Mouse (Mus musculus): ENCODE results near the gene Epn2.
A peak's percentile ranks its signal among the peaks of the same experiment; 100 is the strongest.

Gene Epn2

GRCm38 (mm10) chr11:61540642-61541041, 38.8 kb downstream of the Epn2 start:
- no peak for DNase-seq (ENCODE audit: low read depth)

- no peak for DNase-seq (ENCODE audit: low read depth)
Measured at GRCm38 (mm10) chr11:61537362-61537761, 42.1 kb downstream of the Epn2 start.

DNA sequence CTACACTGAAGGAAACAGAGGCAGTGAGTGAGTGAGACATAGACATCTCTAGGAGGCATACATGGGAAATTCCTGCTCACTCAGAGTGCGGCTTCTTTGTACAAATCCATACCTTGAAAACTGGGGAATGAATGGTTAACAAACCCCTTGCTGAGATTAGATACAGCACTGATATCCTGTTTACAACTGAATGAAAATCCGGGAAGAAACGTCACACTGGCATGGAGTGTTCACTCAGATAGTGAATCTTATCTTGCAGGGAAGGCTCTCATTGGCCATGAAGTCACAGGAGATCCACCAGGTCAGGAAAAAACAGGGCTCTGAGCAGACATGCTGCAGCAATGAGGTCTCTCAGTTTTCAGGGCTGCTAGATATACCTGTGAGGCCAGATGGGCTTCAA, 42.5 kb downstream of the Epn2 start:
- DNase-seq (ENCODE audit: low read depth) = no peak

DNA sequence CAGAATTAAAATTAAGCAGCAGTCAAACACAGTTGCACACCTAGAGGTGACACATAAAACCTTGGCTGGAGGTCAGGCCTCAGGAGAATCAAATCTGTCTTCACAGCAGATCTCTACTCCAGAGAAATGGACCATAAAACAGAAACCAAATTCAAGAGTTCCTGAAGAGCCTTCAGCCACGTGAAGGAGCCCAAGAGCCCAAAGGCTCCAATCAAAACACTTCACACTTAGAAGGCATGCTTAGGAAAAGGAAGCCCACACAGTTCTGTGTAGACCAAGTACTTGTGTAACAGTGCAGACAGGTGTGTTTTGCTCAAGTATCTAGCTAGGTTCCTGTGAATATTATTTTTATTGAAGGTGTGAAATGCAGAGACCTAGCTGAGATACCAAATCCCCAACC, 44.0 kb downstream of the Epn2 start:
- DNase-seq (ENCODE audit: low read depth) = no peak

DNA sequence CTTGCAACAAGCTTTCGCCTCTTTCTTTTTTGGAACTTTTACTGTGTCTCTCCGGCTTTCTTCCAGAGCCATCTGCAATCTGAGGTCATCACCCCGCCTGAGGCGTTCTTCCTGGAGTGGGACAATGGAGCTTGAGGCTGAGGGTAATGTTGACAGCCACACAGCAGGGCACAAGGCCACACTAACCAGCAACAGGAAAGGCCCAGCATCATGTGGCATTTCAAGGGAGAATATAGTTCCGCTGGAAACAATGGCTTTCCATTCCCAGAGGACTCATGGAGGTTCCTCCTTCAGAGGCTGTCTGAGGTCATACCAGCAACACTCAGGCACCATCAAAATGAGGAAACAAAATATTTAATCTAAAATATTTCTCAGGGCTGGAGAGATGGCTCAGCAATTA, 45.9 kb downstream of the Epn2 start:
- DNase-seq (ENCODE audit: low read depth) = no peak

DNA sequence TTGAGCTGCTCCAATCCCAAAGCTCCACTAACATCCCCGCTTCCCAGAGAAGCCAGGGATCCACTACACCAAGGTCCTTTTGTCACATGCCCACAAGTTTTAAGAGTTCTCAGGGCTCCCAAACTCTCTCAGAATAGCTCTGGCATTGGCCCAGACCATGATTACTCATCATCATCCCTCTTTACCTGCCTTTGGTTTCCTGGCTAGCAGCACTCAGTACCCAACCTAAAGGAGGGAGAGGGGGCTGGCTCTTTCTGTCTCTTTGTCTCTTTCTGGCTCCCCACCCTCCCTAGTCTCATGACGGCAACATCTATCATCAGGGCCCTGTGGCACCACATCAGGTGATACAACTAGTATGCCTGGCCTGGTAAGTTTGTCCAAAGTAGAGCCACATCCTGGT, 46.7 kb downstream of the Epn2 start:
- no peak for DNase-seq (ENCODE audit: low read depth)

DNA sequence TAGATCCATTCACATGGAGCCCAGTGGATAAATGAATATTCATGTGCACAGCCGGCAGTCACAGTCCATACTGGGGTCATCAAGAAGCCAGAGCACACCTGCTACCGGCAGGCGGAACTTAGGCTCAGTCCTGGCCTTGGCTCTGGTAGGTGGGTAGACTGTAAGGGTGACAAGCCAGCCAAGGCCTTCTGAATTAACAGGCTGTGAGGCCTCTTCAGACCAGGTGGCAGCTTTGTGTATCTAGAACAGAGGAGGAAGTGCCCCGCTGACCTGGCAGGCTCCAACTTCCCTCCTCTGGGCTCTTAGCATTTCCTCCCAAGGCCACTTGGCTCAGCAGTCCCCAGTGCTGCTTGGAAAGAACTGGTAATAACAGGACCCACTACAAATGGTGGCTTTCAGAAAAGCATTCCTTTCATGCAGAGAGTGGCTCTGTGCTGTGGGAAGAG, 50.2 kb downstream of the Epn2 start:
- no peak for DNase-seq (ENCODE audit: low read depth)

DNA sequence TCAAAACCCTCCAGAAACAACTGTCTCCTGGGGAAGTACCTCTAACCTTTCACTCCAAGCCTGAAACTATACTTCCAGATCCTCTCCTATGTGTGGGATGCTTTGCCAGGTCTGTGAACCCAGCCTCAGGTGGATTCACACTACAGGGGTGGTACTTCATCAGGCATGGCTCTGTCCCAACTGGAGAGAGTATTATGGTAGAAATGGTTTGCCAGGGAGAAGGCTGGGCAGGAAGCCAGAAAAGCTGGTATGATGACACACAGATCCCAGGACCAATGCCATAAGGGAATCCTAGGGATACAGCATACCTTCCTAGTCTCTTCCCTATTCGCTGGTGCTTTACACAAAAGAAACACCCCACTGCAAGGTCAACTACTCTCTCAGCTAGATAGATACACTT, 52.6 kb downstream of the Epn2 start:
- DNase-seq (ENCODE audit: low read depth) = no peak

DNA sequence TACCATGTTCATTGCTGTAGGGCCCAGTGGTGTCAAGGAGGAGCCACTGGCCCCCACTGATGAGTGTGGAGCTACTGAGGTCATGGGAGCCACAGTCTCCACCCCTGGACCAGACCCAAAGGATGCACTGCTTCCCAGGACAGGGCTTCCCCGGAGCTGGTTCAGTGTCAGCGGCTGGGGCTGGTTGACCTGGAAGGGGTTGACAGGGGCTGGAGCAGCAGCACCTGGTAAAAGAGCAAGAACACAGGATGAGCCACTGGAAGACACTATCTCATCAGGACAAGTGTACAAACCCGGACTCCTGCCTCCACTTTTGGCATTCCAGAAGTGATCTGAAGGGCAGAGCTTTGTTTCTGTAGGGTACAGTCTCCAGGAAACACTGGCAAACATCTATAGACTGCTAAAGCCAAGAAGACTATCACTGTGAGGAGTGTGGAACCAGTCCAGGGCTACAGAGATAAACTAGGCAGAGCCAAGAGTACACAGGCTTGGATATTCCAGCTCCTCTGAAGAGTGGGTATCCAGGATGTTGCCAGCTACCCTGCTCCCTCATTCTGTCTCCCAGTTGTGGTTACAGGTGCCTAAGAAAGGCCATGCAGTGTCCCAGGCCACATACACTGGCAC, 59.9 kb downstream of the Epn2 start:
- DNase-seq (ENCODE audit: low read depth) = no peak

DNA sequence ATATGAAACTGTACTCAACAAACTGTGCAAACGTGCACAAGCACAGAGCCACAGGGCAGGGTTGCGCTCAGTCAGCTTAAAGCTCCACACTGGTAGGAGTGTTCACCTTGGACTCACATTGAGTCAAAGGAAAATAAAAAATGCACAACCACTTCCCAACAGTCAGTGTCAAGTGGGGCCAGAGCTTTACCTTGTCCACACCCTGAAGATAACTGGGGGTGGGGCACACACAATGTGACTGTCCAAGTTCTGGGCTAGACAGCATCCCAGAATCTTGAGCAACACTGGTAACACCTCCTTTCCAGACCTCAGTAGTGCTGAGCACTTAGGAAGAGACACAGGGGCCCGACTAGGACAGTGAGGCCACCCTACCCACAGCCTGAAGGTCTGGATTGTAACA, 60.6 kb downstream of the Epn2 start:
- DNase-seq (ENCODE audit: low read depth) = no peak

- DNase-seq (ENCODE audit: low read depth) = no peak
Measured at GRCm38 (mm10) chr11:61517971-61518370, 61.5 kb downstream of the Epn2 start.

- DNase-seq (ENCODE audit: low read depth) = peak; percentile 60
Measured at GRCm38 (mm10) chr11:61514953-61515352, 64.5 kb downstream of the Epn2 start.

DNA sequence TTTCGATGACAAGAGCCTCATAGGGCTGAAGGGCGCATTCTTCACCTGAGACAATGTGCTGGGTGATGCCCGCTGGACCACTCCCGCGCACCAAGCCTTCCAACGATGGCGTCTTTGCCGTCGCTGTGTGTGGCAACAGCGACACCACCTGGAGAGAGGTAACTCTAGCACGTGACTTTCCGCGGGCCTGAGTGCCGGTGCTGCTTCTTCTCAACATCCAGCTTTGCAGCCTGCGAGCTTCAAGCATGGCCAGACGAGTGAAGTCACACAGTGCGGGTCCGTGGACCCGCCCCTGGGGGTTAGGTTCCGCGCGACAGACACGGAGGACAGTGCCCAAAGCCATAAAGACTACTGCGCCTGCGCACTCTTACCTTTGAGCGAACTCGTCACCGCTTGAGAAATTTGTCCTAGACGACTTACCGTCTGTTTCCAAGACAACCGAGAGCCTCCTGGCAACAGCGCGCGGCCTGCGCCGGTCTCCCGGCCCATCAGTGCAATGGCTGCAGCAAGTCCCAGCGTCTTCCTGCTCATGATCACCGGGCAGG, 74.7 kb downstream of the Epn2 start, which contains the start of gene B9d1:
B9d1 (plus strand) TSS at position 432 of the 545 bp plus-strand sequence.
- DNase-seq (ENCODE audit: low read depth) = peak; percentile 100

DNA sequence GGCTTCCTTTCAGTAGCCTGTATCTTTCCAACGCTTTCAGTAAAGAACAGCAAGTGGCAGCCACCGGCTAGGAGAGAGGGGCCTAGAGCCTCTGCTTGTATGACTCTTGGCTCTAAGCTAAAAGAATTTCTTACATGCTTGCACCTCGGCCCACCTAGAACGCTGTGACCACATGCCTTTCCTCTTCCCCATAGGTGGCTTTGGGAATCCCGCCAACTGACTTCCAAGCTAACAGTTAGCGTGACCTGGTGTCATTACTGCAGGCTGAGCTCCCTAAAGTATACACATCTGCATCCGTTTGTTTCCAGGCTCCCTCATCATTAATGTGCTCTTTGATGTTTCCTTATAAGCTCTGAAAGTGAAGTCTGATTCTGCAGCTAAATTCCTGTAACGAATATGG, 75.6 kb downstream of the Epn2 start:
- no peak for DNase-seq (ENCODE audit: low read depth)

DNA sequence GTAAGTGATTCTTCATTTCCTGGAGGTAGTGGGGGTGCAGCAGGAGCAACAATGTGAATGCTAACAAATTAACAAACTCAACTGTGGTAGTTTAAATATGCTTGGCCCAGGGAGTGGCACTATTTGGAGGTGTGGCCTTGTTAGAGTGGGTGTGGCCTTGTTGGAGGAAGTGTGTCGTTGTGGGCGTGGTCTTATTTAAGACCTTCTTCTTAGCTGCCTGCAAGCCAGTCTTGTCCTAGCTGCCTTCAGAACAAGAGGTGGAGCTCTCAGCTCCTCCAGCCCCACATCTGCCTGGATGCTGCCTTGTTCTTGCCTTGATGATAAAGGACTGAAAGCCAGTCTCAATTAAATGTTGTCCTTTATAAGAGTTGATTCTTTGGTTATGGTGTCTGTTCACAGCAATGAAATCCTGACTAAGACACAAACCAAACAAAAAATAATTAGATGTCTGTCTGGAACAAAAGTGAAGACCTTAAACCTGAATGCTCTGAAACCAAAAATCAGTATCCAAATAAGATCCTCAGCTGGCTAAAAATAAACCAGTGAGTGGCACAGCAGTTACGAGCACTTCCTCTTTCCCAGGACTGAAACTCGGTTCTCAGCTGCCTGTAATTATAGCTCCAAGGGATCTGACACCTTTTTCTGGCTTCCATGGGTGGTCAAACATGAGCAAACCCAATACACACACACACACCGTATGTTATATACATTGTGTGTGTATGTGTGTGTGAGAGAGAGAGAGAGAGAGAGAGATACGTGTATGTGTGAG, 80.6 kb downstream of the Epn2 start:
- DNase-seq (ENCODE audit: low read depth) = peak; percentile 43

DNA sequence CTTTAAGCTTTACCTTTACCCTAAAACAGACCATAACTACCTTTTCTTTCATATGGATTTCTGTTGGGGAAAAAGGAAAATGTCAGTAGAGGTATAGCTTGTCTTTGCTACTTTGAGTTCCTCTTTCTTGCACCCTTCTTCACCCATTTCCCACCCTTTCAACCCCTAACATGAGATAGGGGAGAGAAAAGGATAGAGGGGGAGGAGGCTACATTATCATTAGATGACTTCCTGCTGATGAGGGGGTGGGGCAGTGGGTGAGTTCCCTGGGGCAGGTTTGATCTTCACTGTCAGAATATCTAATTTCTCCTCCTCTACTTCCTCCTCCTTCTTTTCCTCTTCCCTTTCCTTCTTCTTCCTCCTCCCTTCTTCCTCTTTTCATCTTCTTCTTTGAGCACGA, 82.0 kb downstream of the Epn2 start:
- DNase-seq (ENCODE audit: low read depth) = no peak

GRCm38 (mm10) chr11:61495528-61495927, 84.0 kb downstream of the Epn2 start:
- DNase-seq (ENCODE audit: low read depth) = no peak

- DNase-seq (ENCODE audit: low read depth) = peak; percentile 99
Measured at GRCm38 (mm10) chr11:61494129-61494997, 85.1 kb downstream of the Epn2 start, which contains the start of gene Mapk7. TSS of gene Mapk7 (minus strand) at chr11:61494406.

DNA sequence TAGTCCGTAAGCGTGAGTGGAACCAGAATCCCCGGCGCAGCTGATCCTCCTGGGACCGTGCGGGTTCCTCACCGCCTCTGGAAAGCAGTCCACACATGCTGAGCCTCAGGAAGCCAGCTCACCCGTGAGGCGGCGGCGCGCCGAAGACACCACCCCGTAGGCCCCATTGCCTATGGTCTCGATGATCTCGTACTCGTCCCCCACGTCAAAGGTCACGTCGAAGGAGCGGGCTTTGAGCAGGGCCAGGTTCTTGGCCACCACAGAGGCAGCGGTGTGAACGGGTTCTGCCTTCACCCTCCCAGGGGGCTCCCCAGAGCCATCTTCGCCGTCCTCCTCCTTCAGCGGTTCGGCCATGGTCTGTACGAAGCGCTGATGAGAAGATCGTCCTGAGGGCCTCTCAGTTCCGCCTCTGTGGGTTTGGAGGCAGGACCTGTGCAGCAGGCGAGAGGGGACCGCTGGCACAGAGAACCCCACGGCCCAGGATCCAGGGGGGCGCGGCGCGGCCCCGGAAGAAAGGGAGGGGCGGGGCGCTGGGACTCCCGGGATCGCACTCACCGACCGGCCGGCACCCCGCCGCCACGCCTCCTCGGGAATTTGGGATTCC, 85.9 kb downstream of the Epn2 start:
- no peak for DNase-seq (ENCODE audit: low read depth)

DNA sequence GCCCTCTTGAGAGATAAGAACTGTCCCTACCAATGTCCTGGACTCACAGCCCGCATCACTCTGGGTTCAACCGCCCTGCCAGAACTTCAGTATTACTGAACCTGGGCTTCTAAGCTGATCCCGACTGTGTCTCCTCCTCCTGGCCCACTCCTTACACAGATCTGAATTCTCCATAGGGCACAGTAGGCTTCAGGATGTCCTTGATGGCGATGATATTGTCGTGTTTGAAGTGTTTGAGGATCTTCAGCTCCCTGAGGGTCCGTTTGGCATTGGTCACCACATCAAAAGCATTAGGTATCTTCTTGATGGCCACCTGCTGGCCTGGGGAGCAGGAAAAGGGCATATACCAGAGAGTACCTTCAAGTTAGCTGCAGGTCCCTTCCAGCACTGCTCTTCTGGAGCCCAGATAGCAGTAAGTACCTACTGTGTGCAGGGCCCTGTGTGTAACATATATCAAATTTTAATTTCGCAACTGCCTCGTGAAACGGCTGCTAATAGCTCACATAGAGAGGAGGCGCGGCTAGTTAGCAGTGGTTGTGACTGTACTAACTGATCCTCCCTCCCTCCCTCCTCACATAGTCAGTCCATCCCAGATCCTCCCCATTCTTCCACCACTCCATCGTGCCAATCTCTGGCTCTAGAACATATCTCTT, 86.6 kb downstream of the Epn2 start:
- DNase-seq (ENCODE audit: low read depth) = no peak

- no peak for DNase-seq (ENCODE audit: low read depth)
Measured at GRCm38 (mm10) chr11:61490944-61491520, 88.5 kb downstream of the Epn2 start.

Measured in induced T-regulatory cell, adult 2 months (primary cell).